Mouse (Mus musculus): Measurements from ENCODE around the gene Stat1. TPM values are rescaled to one million over a fixed set of nuclear protein-coding genes. Genes with fewer than 3 reads are reported as not detected.

Gene Stat1
- polyA plus RNA-seq, 1 experiment from 2014 or later: 11.2 TPM

DNA sequence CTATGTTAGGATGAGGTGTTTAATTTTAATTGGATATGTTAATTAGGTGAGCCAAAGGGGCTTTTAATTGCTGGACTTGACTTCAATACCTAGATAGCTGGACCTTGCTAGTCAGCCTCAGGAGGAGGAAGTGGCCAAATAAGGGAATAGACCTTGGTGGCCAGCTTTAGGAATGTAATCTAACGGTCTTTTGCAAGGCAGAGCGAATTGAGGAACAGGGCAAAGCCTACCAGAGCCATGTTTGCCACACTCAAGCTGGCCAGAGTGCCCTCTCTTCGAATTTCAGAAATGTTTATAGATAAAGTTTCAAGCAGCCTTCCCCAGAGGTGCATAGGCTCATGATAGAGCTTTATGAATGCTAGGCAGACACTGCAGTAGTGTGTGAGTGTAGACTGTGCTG is 22.2 kb downstream of the Stat1 start:
- Histone ChIP-seq H3K36me3 (no peaks in the 10 kb centered on the region), H3K4me1 (no peaks in the 10 kb centered on the region), H3K27me3 (ENCODE audit: low read depth, poor library complexity, severe bottlenecking) (no peaks in the 10 kb centered on the region), H3K9me3 (replicated peaks) (no peaks in the 10 kb centered on the region), H3K4me3 (no peak overlapping the region), H3K27ac (replicated peaks) (no peak overlapping the region)
- WGBS: 86% methylated on average over 3 of the region's 3 CpGs
- no peak for DNase-seq (ENCODE audit: low spot score)

DNA sequence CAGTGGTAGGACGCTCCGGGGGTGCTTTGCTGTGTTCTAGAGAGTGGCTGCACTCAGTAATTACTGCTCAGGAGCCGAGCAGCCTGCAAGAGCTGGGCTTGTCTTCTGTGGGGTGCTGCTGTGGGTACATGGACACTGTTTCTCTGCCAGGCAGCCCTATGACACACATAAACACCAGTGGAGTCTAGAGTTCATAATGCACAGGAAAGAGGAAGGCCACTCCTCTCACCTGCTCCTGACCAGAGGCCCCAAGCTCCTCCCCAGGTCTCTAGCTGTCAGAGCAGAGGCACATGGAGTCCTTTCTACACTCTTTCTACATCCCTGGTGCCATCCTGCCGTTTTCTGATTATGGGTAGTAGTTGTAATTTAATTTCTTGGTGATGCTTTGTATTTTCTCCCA is 22.9 kb downstream of the Stat1 start:
- Histone ChIP-seq H3K9me3 (replicated peaks) (no peaks in the 10 kb centered on the region), H3K27me3 (ENCODE audit: low read depth, poor library complexity, severe bottlenecking) (no peaks in the 10 kb centered on the region), H3K36me3 (no peaks in the 10 kb centered on the region), H3K27ac (replicated peaks) (no peak overlapping the region), H3K4me3 (no peak overlapping the region), H3K4me1 (peaks cover 4% of the 10 kb centered on the region; the same call in 1 of the 2 replicates)
- WGBS: 81% methylated on average over 4 of the region's 4 CpGs
- DNase-seq (ENCODE audit: low spot score): no peak

DNA sequence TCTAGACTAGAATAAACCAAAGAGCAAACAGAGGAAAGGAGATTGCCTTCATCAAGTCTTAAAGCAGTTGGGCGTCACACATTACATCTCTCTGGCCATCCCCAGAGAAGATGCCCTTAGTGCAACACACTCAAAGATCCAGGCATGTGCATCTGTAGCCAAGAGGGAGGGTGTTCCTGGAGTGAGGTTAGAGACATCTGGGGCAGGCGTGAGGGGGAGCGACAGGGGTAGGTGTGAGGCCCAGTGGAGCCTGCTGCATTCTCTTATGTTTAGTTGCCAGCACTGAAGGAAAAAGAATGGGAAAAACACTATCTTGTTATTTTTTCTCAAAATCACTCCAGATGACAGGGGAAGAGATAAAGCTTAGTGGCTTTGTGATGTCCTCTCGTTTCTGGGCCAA is 24.0 kb downstream of the Stat1 start:
- peaks cover 4% of the 10 kb centered on the region for H3K4me1 ChIP-seq
- 88% methylated on average over 4 of the region's 4 CpGs for WGBS
- H3K27ac ChIP-seq (replicated peaks): no peak overlapping the region
- DNase-seq (ENCODE audit: low spot score): no peak
- H3K4me3 ChIP-seq: no peak overlapping the region
- no peaks in the 10 kb centered on the region for H3K27me3 ChIP-seq (ENCODE audit: low read depth, poor library complexity, severe bottlenecking)
- no peaks in the 10 kb centered on the region for H3K9me3 ChIP-seq (replicated peaks)
- no peaks in the 10 kb centered on the region for H3K36me3 ChIP-seq

DNA sequence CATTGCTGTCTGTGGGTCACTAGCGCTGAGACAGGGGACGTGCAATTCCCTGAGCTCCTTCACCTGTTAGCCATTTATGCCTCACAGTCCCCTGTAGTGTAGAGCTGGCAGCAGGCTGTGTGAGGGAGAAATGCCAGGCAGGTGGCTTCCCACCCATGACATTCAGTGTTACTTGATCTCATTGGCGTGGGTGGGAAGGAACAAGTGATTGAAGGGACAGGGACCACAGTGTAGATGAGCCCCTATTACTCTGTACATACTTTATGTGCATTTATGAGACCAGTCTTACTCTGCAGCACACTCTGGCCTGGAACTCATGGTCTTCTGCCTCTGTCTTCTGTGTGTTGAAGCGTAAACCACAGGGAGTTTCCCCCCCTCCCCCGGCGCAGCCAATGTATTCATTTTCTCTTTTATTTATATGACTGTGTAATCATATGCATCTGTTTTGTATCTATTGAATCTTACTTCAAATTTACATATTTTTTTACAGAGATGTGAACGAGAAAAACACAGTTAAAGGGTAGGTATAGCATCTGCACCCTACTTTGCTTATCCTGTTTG is 24.4 kb downstream of the Stat1 start:
- Histone ChIP-seq H3K9me3 (replicated peaks) (no peaks in the 10 kb centered on the region), H3K36me3 (no peaks in the 10 kb centered on the region), H3K4me1 (peaks cover 9% of the 10 kb centered on the region), H3K27ac (replicated peaks) (no peak overlapping the region), H3K27me3 (ENCODE audit: low read depth, poor library complexity, severe bottlenecking) (no peaks in the 10 kb centered on the region), H3K4me3 (no peak overlapping the region)
- DNase-seq (ENCODE audit: low spot score): no peak
- whole genome bisulfite sequencing: 90% methylated on average over 7 of the region's 7 CpGs

DNA sequence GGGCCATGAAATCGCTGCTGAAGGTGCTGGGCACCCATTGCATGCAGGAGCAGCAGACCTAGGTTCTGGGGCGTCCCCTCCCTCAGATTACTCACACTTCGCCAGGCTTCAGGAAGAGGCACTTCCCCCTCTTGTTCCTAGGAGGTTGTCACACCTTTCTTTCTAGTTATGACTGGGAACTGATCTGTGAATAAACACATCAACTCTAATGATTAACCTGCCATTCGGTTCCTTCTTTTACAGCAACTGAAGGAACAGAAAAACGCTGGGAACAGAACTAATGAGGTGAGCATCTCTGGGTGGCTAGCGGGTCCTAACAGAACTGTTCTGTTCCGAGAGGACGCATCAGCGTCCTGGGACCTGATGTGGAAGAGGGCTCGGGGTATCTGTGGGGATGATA is 25.7 kb downstream of the Stat1 start:
- 91% methylated on average over 10 of the region's 10 CpGs for WGBS
- no peak overlapping the region for H3K27ac ChIP-seq (replicated peaks)
- H3K9me3 ChIP-seq (replicated peaks): no peaks in the 10 kb centered on the region
- H3K4me1 ChIP-seq: peaks cover 21% of the 10 kb centered on the region
- H3K36me3 ChIP-seq: no peaks in the 10 kb centered on the region
- no peak overlapping the region for H3K4me3 ChIP-seq
- H3K27me3 ChIP-seq (ENCODE audit: low read depth, poor library complexity, severe bottlenecking): no peaks in the 10 kb centered on the region
- no peak for DNase-seq (ENCODE audit: low spot score)

DNA sequence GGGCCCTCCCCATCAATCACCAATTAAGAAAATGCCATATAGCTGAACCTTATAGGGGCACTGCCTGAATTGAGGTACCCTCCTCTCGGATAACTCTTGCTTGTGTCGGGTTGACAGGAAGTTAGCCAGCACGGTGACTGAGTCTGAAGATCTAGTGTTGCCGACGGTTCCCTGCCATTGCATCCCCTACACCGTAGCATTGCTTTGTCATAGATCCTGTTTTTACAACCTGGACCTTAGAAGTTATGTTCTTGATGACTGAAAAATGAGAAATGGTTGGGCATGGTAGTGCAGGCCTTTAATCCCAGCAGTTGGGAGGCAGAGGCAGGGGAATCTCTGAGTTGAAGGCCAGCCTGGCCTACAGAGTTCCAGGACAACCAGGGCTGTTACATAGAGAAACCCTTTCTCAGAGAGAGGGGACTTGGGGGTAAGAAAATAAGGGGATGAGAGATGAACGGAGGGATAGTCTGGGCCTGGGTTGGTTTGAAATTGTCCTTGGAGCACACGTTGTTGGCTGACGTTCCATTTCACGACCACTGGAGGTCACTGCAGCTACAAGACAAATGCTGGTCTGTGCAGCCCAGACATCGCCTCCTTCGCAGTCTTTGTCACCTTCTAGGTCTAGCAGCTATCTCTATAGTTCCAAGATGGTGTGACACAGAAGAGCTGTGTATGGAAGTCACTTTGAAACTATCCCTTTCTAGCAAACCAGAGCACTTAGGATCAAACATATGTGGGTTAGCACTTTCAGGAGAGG is 27.2 kb downstream of the Stat1 start:
- Histone ChIP-seq H3K27me3 (ENCODE audit: low read depth, poor library complexity, severe bottlenecking) (no peaks in the 10 kb centered on the region), H3K27ac (replicated peaks) (no peak overlapping the region), H3K4me3 (no peak overlapping the region), H3K9me3 (replicated peaks) (no peaks in the 10 kb centered on the region), H3K36me3 (peaks cover 3% of the 10 kb centered on the region; the same call in 1 of the 2 replicates), H3K4me1 (peaks cover 34% of the 10 kb centered on the region)
- WGBS: 58% methylated on average over 12 of the region's 12 CpGs
- peak; percentile 47 for DNase-seq (ENCODE audit: low spot score)

DNA sequence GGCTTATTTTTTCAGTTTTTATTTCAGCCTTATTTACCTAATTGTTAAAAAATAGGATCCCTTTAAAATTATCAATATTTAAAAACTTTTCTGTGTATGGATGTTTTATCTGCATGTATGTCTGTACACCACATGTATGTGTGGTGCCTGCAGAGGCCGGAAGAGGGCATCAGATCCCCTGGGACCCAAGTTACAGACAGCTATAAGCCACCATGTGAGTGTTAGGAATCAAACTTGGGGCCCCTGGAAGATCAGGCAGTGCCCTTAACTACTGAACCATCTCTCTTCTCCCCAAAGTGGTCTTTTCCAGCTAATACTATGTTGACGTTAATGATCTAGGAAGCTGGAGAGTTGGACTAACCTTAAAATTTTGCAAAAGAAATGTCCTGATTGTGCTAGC is 28.2 kb downstream of the Stat1 start:
- Histone ChIP-seq H3K4me1 (peaks cover 34% of the 10 kb centered on the region), H3K27ac (replicated peaks) (no peak overlapping the region), H3K36me3 (peaks cover 5% of the 10 kb centered on the region; the same call in 1 of the 2 replicates), H3K9me3 (replicated peaks) (no peaks in the 10 kb centered on the region), H3K4me3 (no peak overlapping the region), H3K27me3 (ENCODE audit: low read depth, poor library complexity, severe bottlenecking) (no peaks in the 10 kb centered on the region)
- DNase-seq (ENCODE audit: low spot score): no peak
- WGBS: 88% methylated on average over 2 of the region's 2 CpGs

DNA sequence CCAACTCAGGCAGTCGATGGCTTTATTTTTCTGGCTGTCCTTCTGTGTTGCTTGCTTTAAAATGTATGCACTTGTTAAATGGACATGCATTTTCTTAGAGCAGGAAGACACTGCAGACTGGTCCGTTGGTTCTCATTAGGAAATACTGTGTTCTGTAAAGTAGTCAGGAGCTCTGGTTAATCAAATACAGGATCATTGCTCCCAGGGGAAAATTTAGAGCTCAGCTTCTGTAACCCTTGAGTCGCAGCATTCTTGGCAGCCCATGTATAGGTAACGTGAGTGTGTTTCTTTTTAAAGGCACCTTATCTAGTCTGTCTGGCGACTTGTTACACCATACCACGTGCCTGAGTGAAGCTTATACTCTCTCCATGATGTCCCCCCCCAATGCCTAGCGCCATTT is 28.9 kb downstream of the Stat1 start:
- no peaks in the 10 kb centered on the region for H3K9me3 ChIP-seq (replicated peaks)
- DNase-seq (ENCODE audit: low spot score): no peak
- no peaks in the 10 kb centered on the region for H3K27me3 ChIP-seq (ENCODE audit: low read depth, poor library complexity, severe bottlenecking)
- H3K36me3 ChIP-seq: peaks cover 5% of the 10 kb centered on the region; the same call in 1 of the 2 replicates
- WGBS: 83% methylated on average over 7 of the region's 7 CpGs
- peaks cover 38% of the 10 kb centered on the region for H3K4me1 ChIP-seq
- H3K27ac ChIP-seq (replicated peaks): no peak overlapping the region
- H3K4me3 ChIP-seq: no peak overlapping the region

DNA sequence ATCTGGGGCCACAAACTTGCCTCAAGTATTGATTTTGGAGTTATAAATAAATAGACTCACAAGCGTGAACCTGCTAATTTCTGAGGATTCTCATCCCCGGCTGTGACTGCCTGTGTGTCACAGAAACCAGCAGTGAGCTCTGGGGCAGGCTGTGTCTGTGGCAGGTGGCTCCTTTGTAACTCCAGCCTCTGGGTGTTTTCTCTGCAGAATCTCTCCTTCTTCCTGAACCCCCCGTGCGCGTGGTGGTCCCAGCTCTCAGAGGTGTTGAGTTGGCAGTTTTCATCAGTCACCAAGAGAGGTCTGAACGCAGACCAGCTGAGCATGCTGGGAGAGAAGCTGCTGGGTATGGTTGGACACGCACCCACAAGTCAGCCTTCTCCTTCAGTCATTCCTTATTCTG is 29.5 kb downstream of the Stat1 start:
- no peak for DNase-seq (ENCODE audit: low spot score)
- H3K9me3 ChIP-seq (replicated peaks): no peaks in the 10 kb centered on the region
- H3K27ac ChIP-seq (replicated peaks): no peak overlapping the region
- no peaks in the 10 kb centered on the region for H3K27me3 ChIP-seq (ENCODE audit: low read depth, poor library complexity, severe bottlenecking)
- peaks cover 39% of the 10 kb centered on the region for H3K4me1 ChIP-seq
- no peak overlapping the region for H3K4me3 ChIP-seq
- H3K36me3 ChIP-seq: peaks cover 5% of the 10 kb centered on the region; the same call in 1 of the 2 replicates
- WGBS: 87% methylated on average over 7 of the region's 7 CpGs

DNA sequence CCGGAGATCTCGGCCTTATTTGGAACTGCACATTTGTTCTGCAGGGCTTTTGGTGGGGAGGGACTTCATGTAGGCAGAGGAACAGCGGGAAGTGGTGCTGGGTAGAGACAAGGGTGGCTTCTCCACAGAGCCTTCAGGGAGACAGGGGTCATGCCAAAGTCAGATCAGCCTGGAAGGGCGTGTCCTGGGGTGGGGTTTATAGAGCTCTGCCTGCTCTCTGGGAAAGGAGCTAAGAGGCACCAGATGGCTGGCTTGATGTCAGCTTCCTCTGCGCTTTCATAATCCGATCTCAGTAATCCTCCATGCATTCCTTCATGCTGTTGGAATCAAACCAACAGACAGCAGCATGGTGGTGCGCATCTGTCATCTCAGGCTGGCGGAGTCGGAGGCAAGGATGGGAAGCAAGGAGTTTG is 30.7 kb downstream of the Stat1 start:
- Histone ChIP-seq H3K4me3 (no peak overlapping the region), H3K9me3 (replicated peaks) (no peaks in the 10 kb centered on the region), H3K36me3 (peaks cover 5% of the 10 kb centered on the region; the same call in 1 of the 2 replicates), H3K4me1 (peaks cover 39% of the 10 kb centered on the region), H3K27me3 (ENCODE audit: low read depth, poor library complexity, severe bottlenecking) (no peaks in the 10 kb centered on the region), H3K27ac (replicated peaks) (peak overlapping the region; percentile 46)
- DNase-seq (ENCODE audit: low spot score): peak; percentile 59
- WGBS: 54% methylated on average over 9 of the region's 9 CpGs

DNA sequence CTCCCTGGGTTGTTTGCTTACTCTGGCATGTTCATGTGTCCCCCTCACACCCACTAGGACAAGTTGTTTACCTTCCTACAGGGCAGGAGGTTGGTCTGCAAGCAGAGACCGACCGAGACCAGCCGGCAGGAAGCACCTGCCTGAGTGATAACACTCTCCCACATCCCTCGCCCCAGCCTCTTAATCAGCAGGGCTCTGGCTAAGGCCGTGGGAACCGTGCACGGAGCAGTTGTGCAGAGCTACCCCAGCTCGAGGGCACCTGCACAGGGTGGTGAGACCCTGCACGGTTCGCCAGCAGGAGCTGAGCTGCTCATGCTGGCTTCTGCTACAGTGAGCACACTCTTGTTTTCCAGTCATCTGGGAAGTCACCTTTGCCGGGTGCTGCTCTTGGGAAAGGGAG is 31.4 kb downstream of the Stat1 start:
- Histone ChIP-seq H3K36me3 (peaks cover 5% of the 10 kb centered on the region; the same call in 1 of the 2 replicates), H3K4me1 (peaks cover 39% of the 10 kb centered on the region), H3K9me3 (replicated peaks) (no peaks in the 10 kb centered on the region), H3K27ac (replicated peaks) (peak overlapping the region; percentile 64), H3K4me3 (no peak overlapping the region), H3K27me3 (ENCODE audit: low read depth, poor library complexity, severe bottlenecking) (no peaks in the 10 kb centered on the region)
- WGBS: 54% methylated on average over 11 of the region's 11 CpGs
- DNase-seq (ENCODE audit: low spot score): no peak

DNA sequence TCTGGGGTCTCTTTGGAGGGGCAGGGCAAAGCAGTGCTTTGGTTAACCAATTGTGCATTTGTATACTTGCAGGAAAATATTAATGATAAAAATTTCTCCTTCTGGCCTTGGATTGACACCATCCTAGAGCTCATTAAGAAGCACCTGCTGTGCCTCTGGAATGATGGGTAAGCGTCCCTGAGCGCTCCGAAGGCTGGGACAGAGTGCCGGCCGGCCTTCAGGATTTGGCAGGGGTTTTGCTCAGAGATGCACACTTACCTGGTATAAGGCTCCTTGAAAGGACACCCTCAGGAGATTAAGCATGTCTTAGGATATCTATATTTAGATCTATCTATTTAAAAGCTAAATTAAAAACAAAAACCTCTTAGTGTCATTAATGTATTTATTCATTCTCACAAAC is 31.9 kb downstream of the Stat1 start:
- H3K36me3 ChIP-seq: peaks cover 5% of the 10 kb centered on the region; the same call in 1 of the 2 replicates
- 95% methylated on average over 5 of the region's 5 CpGs for WGBS
- H3K27ac ChIP-seq (replicated peaks): peak overlapping the region; percentile 64
- no peak overlapping the region for H3K4me3 ChIP-seq
- DNase-seq (ENCODE audit: low spot score): no peak
- H3K27me3 ChIP-seq (ENCODE audit: low read depth, poor library complexity, severe bottlenecking): no peaks in the 10 kb centered on the region
- H3K9me3 ChIP-seq (replicated peaks): no peaks in the 10 kb centered on the region
- H3K4me1 ChIP-seq: peaks cover 39% of the 10 kb centered on the region

DNA sequence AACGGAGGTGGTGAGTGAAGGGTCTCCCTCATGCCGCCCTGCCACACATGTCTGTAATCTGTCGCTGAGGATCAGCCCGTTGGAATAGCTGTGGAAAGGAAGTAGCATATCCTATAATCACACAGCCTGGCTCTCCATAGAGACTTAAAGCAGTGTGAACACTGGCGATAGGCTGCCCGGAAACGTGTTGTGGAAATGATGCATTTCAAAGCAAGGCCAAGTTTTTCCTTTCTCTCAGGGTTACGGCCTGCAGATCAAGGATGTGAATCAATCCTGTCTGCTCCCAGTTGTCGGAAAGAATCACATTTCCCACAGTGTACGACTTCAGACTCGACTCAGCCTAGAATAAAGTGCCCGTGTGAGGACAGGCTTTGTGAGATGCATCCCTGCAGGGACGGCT is 33.1 kb downstream of the Stat1 start:
- Histone ChIP-seq H3K4me3 (no peak overlapping the region), H3K9me3 (replicated peaks) (no peaks in the 10 kb centered on the region), H3K4me1 (peaks cover 36% of the 10 kb centered on the region), H3K27me3 (ENCODE audit: low read depth, poor library complexity, severe bottlenecking) (no peaks in the 10 kb centered on the region), H3K36me3 (peaks cover 5% of the 10 kb centered on the region; the same call in 1 of the 2 replicates), H3K27ac (replicated peaks) (no peak overlapping the region)
- 74% methylated on average over 13 of the region's 13 CpGs for WGBS
- DNase-seq (ENCODE audit: low spot score): no peak
